Mouse (Mus musculus) c-Kit-negative CD71-positive TER-119-positive erythroid progenitor cells, embryonic 14.5 days (primary cell): Measurements from ENCODE around the gene Gpr157.
"Not testable (repeated sequence)": the region's sequence is repeated elsewhere in the genome, so short reads cannot be mapped to it uniquely, and the experiment has no call there.

ENCODE experiments used
- DNase-seq: peaks from one replicate; pipeline ENCODE4 v3.0.0-alpha.2; 2013; ENCODE audit warnings: low read depth, low spot score

Gene Gpr157

GRCm38 (mm10) chr4:150087161-150087889 lies at the start of gene Gpr157:
TSS of gene Gpr157 (plus strand) at chr4:150087365.
- no peak for DNase-seq

- DNase-seq, result no peak
These were observed 48.6 kb upstream of the Gpr157 start for GRCm38 (mm10) chr4:150038533-150038932.

GRCm38 (mm10) chr4:150040003-150040581 lies 47.1 kb upstream of the Gpr157 start:
- DNase-seq, result no peak

- DNase-seq, result not testable (repeated sequence)
These were observed 46.3 kb upstream of the Gpr157 start for GRCm38 (mm10) chr4:150040856-150041255.

GRCm38 (mm10) chr4:150041346-150042110 lies 45.6 kb upstream of the Gpr157 start:
- DNase-seq, result no peak

GRCm38 (mm10) chr4:150043591-150043990 lies 43.6 kb upstream of the Gpr157 start:
- no peak for DNase-seq

- DNase-seq, result no peak
These were observed 39.1 kb upstream of the Gpr157 start for GRCm38 (mm10) chr4:150048038-150048437.

- no peak for DNase-seq
These were observed 38.5 kb upstream of the Gpr157 start for GRCm38 (mm10) chr4:150048478-150049156.

- DNase-seq, result no peak
These were observed 38.0 kb upstream of the Gpr157 start for GRCm38 (mm10) chr4:150049157-150049513.

- no peak for DNase-seq
These were observed 37.5 kb upstream of the Gpr157 start for GRCm38 (mm10) chr4:150049564-150050226.

- no peak for DNase-seq
These were observed 35.7 kb upstream of the Gpr157 start for GRCm38 (mm10) chr4:150051514-150051913.

- DNase-seq, result no peak
These were observed 34.8 kb upstream of the Gpr157 start for GRCm38 (mm10) chr4:150052380-150052779.

GRCm38 (mm10) chr4:150056171-150056570 lies 31.0 kb upstream of the Gpr157 start:
- no peak for DNase-seq

- no peak for DNase-seq
These were observed 29.4 kb upstream of the Gpr157 start for GRCm38 (mm10) chr4:150057722-150058121.

GRCm38 (mm10) chr4:150059841-150060468 lies 27.2 kb upstream of the Gpr157 start:
- no peak for DNase-seq

GRCm38 (mm10) chr4:150060469-150061170 lies 26.5 kb upstream of the Gpr157 start:
- DNase-seq, result no peak

GRCm38 (mm10) chr4:150061432-150062225 lies 25.5 kb upstream of the Gpr157 start:
- no peak for DNase-seq

- DNase-seq, result no peak
These were observed 20.4 kb upstream of the Gpr157 start for GRCm38 (mm10) chr4:150066706-150067323.

- DNase-seq, result no peak
These were observed 18.9 kb upstream of the Gpr157 start for GRCm38 (mm10) chr4:150068216-150068615.
